Mouse (Mus musculus): ENCODE results near the gene Pknox2.
A peak's percentile ranks its signal among the peaks of the same experiment; 100 is the strongest.

Gene Pknox2

GRCm38 (mm10) chr9:36883569-36883968, 263.6 kb downstream of the Pknox2 start:
- no peak for DNase-seq (ENCODE audit: inconsistent ontology term)

- DNase-seq (ENCODE audit: inconsistent ontology term), result peak; percentile 31
Measured at GRCm38 (mm10) chr9:36882034-36882745, 265.0 kb downstream of the Pknox2 start.

GRCm38 (mm10) chr9:36881615-36882014, 265.6 kb downstream of the Pknox2 start:
- DNase-seq (ENCODE audit: inconsistent ontology term), result no peak

- no peak for DNase-seq (ENCODE audit: inconsistent ontology term)
Measured at GRCm38 (mm10) chr9:36876787-36877186, 270.4 kb downstream of the Pknox2 start.

DNA sequence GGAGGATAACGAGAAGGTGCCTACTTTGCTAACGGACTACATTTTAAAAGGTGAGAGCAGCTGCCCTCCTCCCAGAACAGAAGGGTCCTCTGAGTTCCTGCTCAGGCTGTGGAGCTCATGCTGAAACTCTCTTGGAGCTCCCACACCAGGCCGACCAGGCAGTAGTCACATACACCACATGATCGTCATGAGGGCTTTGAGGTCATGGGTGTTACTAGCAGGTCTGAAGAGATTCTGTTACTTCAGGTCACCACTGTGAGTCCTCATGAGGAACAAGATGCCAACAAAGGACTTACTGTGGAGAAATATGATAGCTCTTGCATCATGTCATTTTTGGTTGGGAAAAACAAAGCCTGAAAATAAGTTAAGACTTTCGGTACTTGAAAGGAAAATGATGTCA, 270.9 kb downstream of the Pknox2 start:
- DNase-seq (ENCODE audit: inconsistent ontology term), result no peak

- DNase-seq (ENCODE audit: inconsistent ontology term), result no peak
Measured at GRCm38 (mm10) chr9:36873796-36874195, 273.4 kb downstream of the Pknox2 start.

DNA sequence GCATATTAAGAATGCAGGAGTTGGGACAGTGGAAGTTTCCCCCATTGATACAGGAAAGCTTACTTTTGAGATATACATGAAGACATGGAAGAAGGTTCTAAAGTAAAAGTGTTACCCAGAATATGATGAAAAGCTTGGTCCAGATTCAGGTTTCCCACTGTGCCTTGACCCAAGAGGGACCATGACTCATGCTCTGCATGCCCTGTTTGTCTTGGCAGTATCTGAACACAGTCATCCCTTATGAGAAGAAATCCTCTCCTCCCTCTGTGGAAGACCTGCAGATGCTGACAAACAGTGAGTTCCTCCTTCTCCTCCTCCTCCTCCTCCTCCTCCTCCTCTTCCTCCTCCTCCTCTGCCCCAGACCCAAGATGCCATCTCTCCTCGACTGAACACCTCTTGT, 276.9 kb downstream of the Pknox2 start:
- peak; percentile 75 for DNase-seq (ENCODE audit: inconsistent ontology term)

DNA sequence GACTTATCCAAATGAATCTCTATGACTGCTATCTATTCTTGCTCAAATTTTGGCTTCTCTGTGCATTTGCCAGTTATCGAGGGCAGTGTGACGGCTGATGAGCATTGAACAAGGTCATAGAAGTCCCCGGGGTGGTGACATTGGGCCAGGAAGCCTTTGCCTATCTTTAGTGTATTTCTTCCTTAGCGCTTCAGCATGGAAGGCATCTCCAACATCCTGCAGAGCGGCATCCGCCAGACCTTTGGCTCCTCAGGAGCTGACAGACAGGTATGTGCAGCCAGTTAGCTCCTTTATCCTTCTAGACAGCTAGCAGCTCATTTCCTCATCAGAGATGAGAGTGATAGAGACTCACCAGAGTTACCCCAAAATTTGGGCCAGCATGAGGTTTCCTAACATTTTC, 278.5 kb downstream of the Pknox2 start:
- DNase-seq (ENCODE audit: inconsistent ontology term), result no peak

- peak; percentile 79 for DNase-seq (ENCODE audit: inconsistent ontology term)
Measured at GRCm38 (mm10) chr9:36864862-36865813, 282.1 kb downstream of the Pknox2 start.

- no peak for DNase-seq (ENCODE audit: inconsistent ontology term)
Measured at GRCm38 (mm10) chr9:36863694-36864093, 283.5 kb downstream of the Pknox2 start.

- DNase-seq (ENCODE audit: inconsistent ontology term), result no peak
Measured at GRCm38 (mm10) chr9:36862576-36862975, 284.6 kb downstream of the Pknox2 start.

DNA sequence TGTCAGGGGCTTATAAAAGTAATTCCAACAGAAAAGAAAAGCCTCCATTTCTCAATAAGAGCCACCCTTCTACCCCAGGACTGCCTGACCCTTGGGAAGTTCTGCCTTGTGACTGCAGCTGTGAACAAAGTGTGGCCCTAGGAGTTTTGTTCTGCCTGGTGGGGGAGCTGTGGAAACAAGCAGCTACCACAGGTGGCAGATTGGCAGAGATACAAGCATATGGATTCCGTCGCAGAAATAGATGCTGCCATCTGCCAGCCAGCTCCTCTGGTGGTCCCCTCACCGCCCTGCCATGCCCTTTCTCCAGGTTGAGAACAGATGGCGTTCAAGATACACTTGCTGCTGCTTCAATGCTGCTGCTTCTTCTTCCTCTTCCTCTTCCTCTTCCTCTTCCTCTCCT, 288.5 kb downstream of the Pknox2 start:
- no peak for DNase-seq (ENCODE audit: inconsistent ontology term)

GRCm38 (mm10) chr9:36857476-36858117, 289.6 kb downstream of the Pknox2 start:
- peak; percentile 12 for DNase-seq (ENCODE audit: inconsistent ontology term)

DNA sequence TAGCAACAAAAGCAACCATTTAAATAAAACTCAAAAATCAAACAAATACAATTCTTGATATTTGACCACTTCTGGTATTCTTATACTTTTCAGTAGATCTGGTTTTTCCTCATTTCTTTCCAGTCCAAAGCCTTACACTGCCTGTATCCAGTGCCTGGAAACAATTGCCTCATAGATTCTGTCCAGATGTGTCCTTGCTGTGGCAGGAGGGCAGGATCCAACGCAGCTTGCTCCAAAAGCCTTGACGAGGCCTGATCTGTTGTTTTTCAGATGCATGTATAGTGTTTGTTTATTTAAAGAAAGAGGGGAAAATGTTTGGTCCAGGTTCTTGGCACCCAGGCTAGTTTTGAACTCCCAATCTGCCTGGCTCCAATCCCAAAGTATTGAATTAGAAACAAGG, 290.9 kb downstream of the Pknox2 start:
- DNase-seq (ENCODE audit: inconsistent ontology term), result no peak

DNA sequence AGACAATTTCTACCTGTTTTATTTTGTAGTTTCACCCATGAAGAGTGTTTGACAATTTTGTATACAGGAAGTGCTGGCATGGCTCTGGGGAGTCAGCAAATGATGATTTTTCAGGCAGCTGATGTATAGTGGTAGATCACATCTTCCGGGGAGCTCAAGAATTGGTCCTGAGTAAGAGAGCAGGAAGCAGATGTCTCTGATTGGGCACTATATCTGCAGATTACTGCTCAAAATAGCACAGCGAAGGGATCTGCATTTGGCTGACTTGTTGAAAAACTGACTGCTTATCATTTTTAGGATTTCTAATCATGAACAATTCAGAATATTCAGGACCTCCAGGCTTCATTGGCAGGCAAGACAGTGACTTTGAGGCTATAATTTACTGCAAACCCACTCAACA, 295.0 kb downstream of the Pknox2 start:
- no peak for DNase-seq (ENCODE audit: inconsistent ontology term)

DNA sequence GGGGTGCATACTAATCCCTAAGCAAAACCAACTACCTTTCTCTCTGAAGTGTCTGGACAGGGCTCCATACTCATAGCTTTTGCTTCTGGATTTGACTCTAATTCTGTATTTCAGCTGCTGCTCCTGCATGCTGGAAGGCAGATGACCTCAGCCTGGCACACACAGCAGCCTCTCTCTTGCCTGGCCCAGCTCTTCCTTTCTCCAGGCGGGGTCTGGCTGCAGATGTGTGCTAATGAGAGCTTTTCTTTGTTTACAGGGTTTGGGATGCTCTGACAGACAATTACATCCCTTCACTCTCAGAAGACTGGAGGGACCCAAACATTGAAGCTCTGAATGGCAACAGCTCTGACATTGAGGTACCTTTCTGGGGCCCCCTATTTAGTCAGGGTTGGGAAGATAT, 297.1 kb downstream of the Pknox2 start:
- peak; percentile 35 for DNase-seq (ENCODE audit: inconsistent ontology term)

GRCm38 (mm10) chr9:36848661-36849060, 298.5 kb downstream of the Pknox2 start:
- peak; percentile 18 for DNase-seq (ENCODE audit: inconsistent ontology term)

GRCm38 (mm10) chr9:36846346-36846745, 300.9 kb downstream of the Pknox2 start:
- peak; percentile 45 for DNase-seq (ENCODE audit: inconsistent ontology term)

Data from Muller cell, postnatal 12 days (primary cell).